Mouse (Mus musculus) forebrain, embryonic 12.5 days (tissue): Measurements from ENCODE around the gene AW146154. TPM values are rescaled to one million over a fixed set of nuclear protein-coding genes. Genes with fewer than 3 reads are reported as not detected.

Experiments used
- polyA plus RNA-seq: library from polyadenylated mRNA; unstranded; fragments of >200 nt; fragmentation: Nextera tagmentation; extraction: Ambion mirVana; gene quantifications from 2 replicates; pipeline ENCODE4 v1.2.1, GENCODE M21; 2016

Gene AW146154
- polyA plus RNA-seq, 1 experiment from 2014 or later: 7.7 TPM

Other genes with a start within 250 kb of the AW146154 start
- 9.3 and 9.9 TPM in 2 replicates for gene AI987944, start 106.5 kb downstream of the AW146154 start, polyA plus RNA-seq
- gene Vmn2r57, start 51.2 kb downstream of the AW146154 start, polyA plus RNA-seq: 0.06 and 0.23 TPM in 2 replicates
- gene Gm20449, start 473 bp downstream of the AW146154 start, polyA plus RNA-seq: not detected in 2 replicates
- gene Gm6871, start 73.8 kb upstream of the AW146154 start, polyA plus RNA-seq: not detected in 2 replicates
- gene 2610021A01Rik, start 99.3 kb upstream of the AW146154 start, polyA plus RNA-seq: 17.6 and 19.0 TPM in 2 replicates
- 16.4 and 19.0 TPM in 2 replicates for gene Zfp788, start 133.3 kb upstream of the AW146154 start, polyA plus RNA-seq